Comparison of ENCODE assay signal across 14 mouse cellular contexts in genomic region chr8:120001712-120002111, GRCm38 (mm10). TPM values are rescaled to one million over a fixed set of nuclear protein-coding genes. Genes with fewer than 3 reads are reported as not detected.
DNase-seq lines count a peak whose midpoint lies in the region; ATAC-seq and TF ChIP-seq lines count a peak whose summit lies in the region.
"Had no signal": no experiment of that assay in that cellular context is flagged by ENCODE, and none has a peak within 500 bp of the region (broad histone marks: within the 10 kb centered on the region; RNA-seq: fewer than 3 reads in every experiment).

No protein-coding gene starts in this region.

- H3K9me3 ChIP-seq in lung, postnatal 0 days (ENCODE audit: low read length) = no peaks in the 10 kb centered on the region
- no peaks in the 10 kb centered on the region for H3K9me3 ChIP-seq in liver, postnatal 0 days (ENCODE audit: low read length)

- TF ChIP-seq EP300 in lung, postnatal 0 days (IDR thresholded peaks at IDR 0.05) = peak; percentile 84
- no peak for TF ChIP-seq EP300 in liver, postnatal 0 days (IDR thresholded peaks at IDR 0.05; ENCODE audit: low read depth)

- TF ChIP-seq CTCF in lung, postnatal 0 days (IDR thresholded peaks at IDR 0.05) = no peak
- no peak for TF ChIP-seq CTCF in liver, postnatal 0 days (IDR thresholded peaks at IDR 0.05; ENCODE audit: low read depth)

- 51% methylated on average over 7 of the region's 7 CpGs for WGBS in lung, postnatal 0 days
- WGBS in liver, postnatal 0 days (ENCODE audit: insufficient replicate concordance) = 68% methylated on average over 7 of the region's 7 CpGs

- no peaks in the 10 kb centered on the region for H3K36me3 ChIP-seq in lung, postnatal 0 days (ENCODE audit: insufficient read depth, low read length)
- H3K36me3 ChIP-seq in liver, postnatal 0 days (replicated peaks; ENCODE audit: insufficient read depth, low read length) = no peaks in the 10 kb centered on the region

- H3K4me2 ChIP-seq in lung, postnatal 0 days (replicated peaks; ENCODE audit: low read depth, low read length) = no peak overlapping the region
- H3K4me2 ChIP-seq in liver, postnatal 0 days (ENCODE audit: low read depth, low read length) = no peak overlapping the region

- peak; percentile 37 for ATAC-seq in lung, postnatal 0 days
- ATAC-seq in liver, postnatal 0 days = no peak
- no peak for ATAC-seq in inflammation-experienced regulatory T-cells, adult 6 months
- ATAC-seq: forebrain, embryonic 16.5 days had no signal

- H3K4me3 ChIP-seq in lung, postnatal 0 days (ENCODE audit: low read depth, low read length) = no peak overlapping the region
- H3K4me3 ChIP-seq in liver, postnatal 0 days (ENCODE audit: low read depth, low read length) = no peak overlapping the region

- H3K4me1 ChIP-seq in lung, postnatal 0 days (ENCODE audit: insufficient read depth, low read depth, low read length) = no peaks in the 10 kb centered on the region
- H3K4me1 ChIP-seq in liver, postnatal 0 days (ENCODE audit: insufficient read depth) = no peaks in the 10 kb centered on the region

- no peak overlapping the region for H3K9ac ChIP-seq in lung, postnatal 0 days (replicated peaks; ENCODE audit: low read depth)
- no peak overlapping the region for H3K9ac ChIP-seq in liver, postnatal 0 days (replicated peaks)

- H3K27me3 ChIP-seq in lung, postnatal 0 days (replicated peaks; ENCODE audit: insufficient read depth, low read length) = no peaks in the 10 kb centered on the region
- H3K27me3 ChIP-seq in liver, postnatal 0 days (ENCODE audit: insufficient read depth, low read length) = no peaks in the 10 kb centered on the region

- DNase-seq in lung, postnatal 0 days (ENCODE audit: low spot score) = peak; percentile 78
- no peak for DNase-seq in lung, postnatal 4 days
- DNase-seq in adrenal gland, postnatal 14 days = peak; percentile 67
- DNase-seq in kidney, adult 8-10 months = peak; percentile 81 to 87
- DNase-seq in lung, postnatal 36 days = peak; percentile 76
- DNase-seq in thymus, postnatal 25 days = no peak
- DNase-seq in liver, postnatal 0 days = no peak
- DNase-seq: cerebellum, adult 9-10 months; spleen, adult 18-20 months; thymus, postnatal 14 days had no signal

- no peak overlapping the region for H3K27ac ChIP-seq in lung, postnatal 0 days (ENCODE audit: low read length)
- H3K27ac ChIP-seq in liver, postnatal 0 days (ENCODE audit: low read depth) = no peak overlapping the region
- H3K27ac ChIP-seq: macrophage had no signal

RNA-seq across cellular contexts. Expression of gene Crispld2, which starts 9.5 kb away (rescaled TPM):
- 9.7 and 16.8 TPM in 2 replicates for polyA plus RNA-seq in lung, postnatal 0 days (2015; fragmentation: Nextera tagmentation; extraction: Ambion mirVana)
- 6.9 and 8.3 TPM in 2 replicates for total RNA-seq in adrenal gland, postnatal 14 days (2021)
- 2.1 and 2.5 TPM in 2 replicates for polyA plus RNA-seq in liver, postnatal 0 days (2015; fragmentation: Nextera tagmentation; extraction: Ambion mirVana)
- under 1 TPM in 1 of 3 experiments, not detected in 2; 0.34 TPM for polyA plus RNA-seq in inflammation-experienced regulatory T-cells, adult 6 months (2017; shearing (Covaris generic))
- total RNA-seq: CH12.LX had no signal

Comparison
In these comparisons a context has a peak if more than half of its experiments do, and no peak if none do; other contexts are left out.
1. DNase-seq: peak in lung, postnatal 0 days (single experiment), adrenal gland, postnatal 14 days (single experiment), kidney, adult 8-10 months (2 of 2) and lung, postnatal 36 days (single experiment); none in lung, postnatal 4 days (0 of 2), thymus, postnatal 25 days (single experiment) and liver, postnatal 0 days (single experiment).